Mouse (Mus musculus): Measurements from ENCODE around the gene Fam129a.

GRCm38 (mm10) chr1:151596562-151596961, 25.6 kb downstream of the Fam129a start:
- no peak for TF ChIP-seq CTCF (conservative IDR thresholded peaks at IDR 0.05; ENCODE audit: insufficient read depth, insufficient read length, low read depth, low read length)
- no peak for TF ChIP-seq POLR2A (IDR thresholded peaks at IDR 0.05; ENCODE audit: low read depth, low read length)
